Mouse (Mus musculus) neural tube, embryonic 11.5 days (tissue): ENCODE results near the gene Plin5. TPM values are rescaled to one million over a fixed set of nuclear protein-coding genes. Genes with fewer than 3 reads are reported as not detected.

ENCODE experiments used
- ATAC-seq: fragments of 200-750 bp; cut with Nextera tagmentation; 2 replicates; pipeline ENCODE4 v1.8.0; 2017; ENCODE audit warnings: moderate number of reproducible peaks, mild to moderate bottlenecking, moderate TSS enrichment, moderate library complexity; ENCODE audit not compliant: insufficient read depth, low FRiP score, low TSS enrichment
- DNase-seq: peaks from one replicate; pipeline ENCODE4 v3.0.0-alpha.2; 2015; ENCODE audit warnings: low spot score
- H3K27ac ChIP-seq: fragments of 300-500 bp; sonication (generic); 2 replicates; pipeline ENCODE4 v1.5.1; 2014; ENCODE audit warnings: low read depth, mild to moderate bottlenecking, low read length
- H3K27me3 ChIP-seq: fragments of 300-500 bp; sonication (generic); 2 replicates; pipeline ENCODE4 v1.6.1; 2014; ENCODE audit warnings: mild to moderate bottlenecking, low read length, mixed read lengths; ENCODE audit not compliant: control insufficient read depth, insufficient read depth
- H3K36me3 ChIP-seq: fragments of 300-500 bp; sonication (generic); 2 replicates; pipeline ENCODE4 v1.6.1; 2014; ENCODE audit warnings: mild to moderate bottlenecking, low read length, moderate library complexity, mixed read lengths; ENCODE audit not compliant: control insufficient read depth, insufficient read depth
- H3K4me1 ChIP-seq: fragments of 300-500 bp; sonication (generic); 2 replicates; pipeline ENCODE4 v1.6.1; 2014; ENCODE audit warnings: low read length, mixed read lengths; ENCODE audit not compliant: control insufficient read depth, insufficient read depth
- H3K4me2 ChIP-seq: fragments of 300-500 bp; sonication (generic); 2 replicates; pipeline ENCODE4 v1.6.1; 2014; ENCODE audit warnings: low read depth, mild to moderate bottlenecking, moderate library complexity
- H3K4me3 ChIP-seq: fragments of 300-500 bp; sonication (generic); 2 replicates; pipeline ENCODE4 v1.5.1; 2014; ENCODE audit warnings: low read depth, low read length
- H3K9ac ChIP-seq: fragments of 300-500 bp; sonication (generic); 2 replicates; pipeline ENCODE4 v1.6.1; 2014; ENCODE audit warnings: mild to moderate bottlenecking, low read length
- H3K9me3 ChIP-seq: fragments of 300-500 bp; sonication (generic); 2 replicates; pipeline ENCODE4 v1.6.1; 2016; ENCODE audit warnings: low read length; ENCODE audit not compliant: control insufficient read depth
- WGBS: fragments of 180-500 bp; shearing (Covaris S2); extraction: QIAGEN DNeasy Blood & Tissue Kit; methylation state at CpG from one replicate; pipeline ENCODE4 v1.1.7; 2014; 5-methylcytosine and 5-hydroxymethylcytosine counted together
- polyA plus RNA-seq: library from polyadenylated mRNA; unstranded; fragments of >200 nt; fragmentation: Nextera tagmentation; extraction: Ambion mirVana; gene quantifications from 2 replicates; pipeline ENCODE4 v1.2.1, GENCODE M21; 2014

Gene Plin5
- polyA plus RNA-seq, 1 experiment from 2014 or later = 0.23 TPM

DNA sequence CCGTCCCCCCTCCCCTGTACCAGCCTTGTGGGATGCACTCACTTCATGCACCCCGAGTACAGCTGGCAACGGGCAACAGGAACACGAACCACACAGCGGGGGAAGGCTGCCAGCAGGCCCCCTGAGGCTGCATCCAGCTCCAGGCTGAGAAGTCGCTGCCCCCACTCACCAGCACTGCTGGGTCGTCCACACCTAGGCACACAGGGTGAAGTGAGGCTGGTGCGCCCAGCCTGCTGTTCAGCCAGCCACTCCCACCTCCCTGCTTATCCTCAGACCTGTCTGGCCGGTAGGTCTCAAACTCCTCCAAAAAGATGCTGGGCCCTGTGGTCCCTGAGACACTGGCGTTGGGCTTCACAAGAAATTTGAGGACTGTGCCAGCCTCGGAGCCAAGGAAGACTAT is 8.8 kb upstream of the Plin5 start:
- Histone ChIP-seq H3K36me3 (no peaks in the 10 kb centered on the region; the same call in none of the 2 replicates), H3K9me3 (peaks cover 10% of the 10 kb centered on the region), H3K9ac (no peak overlapping the region), H3K27ac (no peak overlapping the region), H3K4me1 (no peaks in the 10 kb centered on the region), H3K27me3 (peaks cover 37% of the 10 kb centered on the region), H3K4me3 (no peak overlapping the region), H3K4me2 (no peak overlapping the region)
- no peak for ATAC-seq
- 74% methylated on average over 11 of the region's 11 CpGs for WGBS
- DNase-seq = no peak

DNA sequence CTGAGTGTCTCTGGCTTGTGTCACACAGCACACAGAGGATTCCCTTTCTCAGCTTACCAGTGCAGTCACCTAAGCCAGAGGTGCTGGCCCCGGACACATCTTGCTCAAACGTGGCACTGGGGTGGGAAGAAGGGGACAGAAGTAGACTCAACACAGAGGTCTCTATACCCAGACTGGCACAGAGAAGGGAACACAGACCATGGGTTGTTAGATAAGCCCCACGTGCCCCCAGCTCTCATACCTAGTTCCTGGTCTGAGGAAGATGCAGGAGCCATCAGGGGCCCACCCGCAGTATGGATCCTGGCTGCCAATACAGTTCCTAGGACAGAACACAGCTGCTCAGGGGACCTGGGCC is 7.9 kb upstream of the Plin5 start:
- H3K9me3 ChIP-seq = peaks cover 10% of the 10 kb centered on the region
- WGBS = 85% methylated on average over 4 of the region's 4 CpGs
- peaks cover 46% of the 10 kb centered on the region for H3K27me3 ChIP-seq
- DNase-seq (no peak), ATAC-seq (no peak)
- H3K36me3 ChIP-seq = no peaks in the 10 kb centered on the region; the same call in none of the 2 replicates
- 0 out of 2 replicates have a peak, but pooled peaks cover 2% of the 10 kb centered on the region for H3K4me1 ChIP-seq
- no peak overlapping the region for H3K4me3 ChIP-seq
- no peak overlapping the region for H3K9ac ChIP-seq
- H3K27ac ChIP-seq = no peak overlapping the region
- no peak overlapping the region for H3K4me2 ChIP-seq

DNA sequence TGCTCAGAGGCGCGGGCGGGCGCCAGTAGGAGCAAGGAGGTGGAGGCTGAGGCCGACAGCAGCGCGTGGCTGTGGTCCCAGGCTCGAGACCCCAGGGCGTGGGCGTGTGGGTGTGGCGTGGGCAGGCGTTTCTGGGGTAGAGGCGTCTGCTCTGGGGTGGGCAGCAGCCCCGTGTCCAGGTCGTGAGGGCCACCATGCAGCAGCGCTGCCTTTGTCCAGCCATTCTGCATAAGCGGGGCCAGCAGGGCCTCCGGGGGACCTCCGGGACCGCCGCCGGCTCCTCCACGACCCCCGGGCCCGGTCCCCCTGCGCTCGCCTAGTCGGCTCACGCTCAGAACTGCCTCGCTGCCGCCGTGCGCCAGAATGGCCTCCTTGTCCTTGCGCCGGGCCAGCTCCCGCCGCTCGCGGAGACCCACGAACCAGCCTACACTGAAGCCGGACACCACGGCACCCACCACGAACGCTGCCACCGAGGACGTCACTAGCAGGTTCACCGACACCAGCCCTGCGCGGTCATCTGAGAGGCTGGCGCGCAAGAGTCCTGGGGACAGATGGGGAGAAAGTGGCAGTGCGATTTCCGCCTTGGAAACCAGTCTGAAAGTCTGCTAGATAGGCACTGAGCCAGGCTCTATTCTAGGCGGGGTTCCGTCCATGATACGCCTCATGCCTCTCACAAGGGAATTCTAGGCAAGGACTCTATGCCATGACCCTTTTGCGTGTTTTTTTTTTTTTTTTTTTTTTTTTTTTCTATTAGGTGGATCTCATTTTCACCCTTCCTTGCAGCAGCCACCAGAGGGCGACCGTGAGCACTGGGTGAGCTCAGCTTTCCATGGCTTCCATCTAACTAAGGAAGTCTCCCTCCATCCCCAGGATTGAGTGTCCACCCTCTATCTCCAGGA is 7.2 kb upstream of the Plin5 start:
- peaks cover 10% of the 10 kb centered on the region for H3K9me3 ChIP-seq
- H3K27ac ChIP-seq = no peak overlapping the region
- peaks cover 53% of the 10 kb centered on the region for H3K27me3 ChIP-seq
- H3K4me3 ChIP-seq = peak overlapping the region; percentile 31
- 0 out of 2 replicates have a peak, but pooled peaks cover 2% of the 10 kb centered on the region for H3K4me1 ChIP-seq
- peak overlapping the region; percentile 39 for H3K9ac ChIP-seq
- ATAC-seq (peak; percentile 20; the same call in 1 of the 2 replicates), DNase-seq (peak; percentile 68)
- 9% methylated on average over 32 of the region's 59 CpGs for WGBS
- peak overlapping the region; percentile 54 for H3K4me2 ChIP-seq
- H3K36me3 ChIP-seq = no peaks in the 10 kb centered on the region; the same call in none of the 2 replicates

DNA sequence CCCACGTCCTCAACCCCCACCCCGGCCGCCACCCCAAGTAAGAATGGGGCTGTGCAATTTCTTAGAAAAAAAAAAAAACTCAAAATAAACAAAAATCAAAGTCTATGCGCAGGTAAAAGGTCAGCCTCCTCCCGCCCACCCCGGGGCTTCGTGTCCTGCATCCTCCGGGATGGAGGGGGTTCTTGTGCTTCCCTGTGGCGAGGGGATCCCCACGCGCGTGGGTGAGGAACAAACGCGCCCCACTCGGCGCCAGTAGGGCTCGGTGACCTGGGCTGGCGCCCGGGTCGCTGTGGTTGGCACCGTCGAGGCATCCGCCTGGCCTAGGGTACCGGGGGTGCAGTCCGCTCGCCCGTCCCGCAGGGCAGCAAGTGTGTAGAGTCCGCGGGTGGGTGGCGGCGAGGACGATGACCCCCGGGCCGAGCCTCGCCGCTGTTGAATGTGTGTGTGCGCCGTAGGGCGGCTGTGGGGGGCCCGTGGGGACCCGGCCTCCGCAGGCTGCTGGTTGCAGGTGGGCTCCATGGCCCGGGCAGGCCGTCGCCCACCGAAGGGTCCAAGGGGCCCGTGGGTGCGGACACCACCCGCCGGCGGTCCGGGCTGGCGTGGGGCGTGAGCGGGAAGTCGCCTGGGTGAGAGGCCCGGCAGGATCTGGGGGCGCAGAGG is 6.4 kb upstream of the Plin5 start:
- peak overlapping the region; percentile 31 for H3K4me3 ChIP-seq
- no peaks in the 10 kb centered on the region; the same call in none of the 2 replicates for H3K36me3 ChIP-seq
- 46% methylated on average over 41 of the region's 59 CpGs for WGBS
- ATAC-seq (no peak), DNase-seq (no peak)
- H3K27me3 ChIP-seq = peaks cover 59% of the 10 kb centered on the region
- H3K9ac ChIP-seq = peak overlapping the region; percentile 39
- no peak overlapping the region for H3K27ac ChIP-seq
- 0 out of 2 replicates have a peak, but pooled peaks cover 2% of the 10 kb centered on the region for H3K4me1 ChIP-seq
- peaks cover 10% of the 10 kb centered on the region for H3K9me3 ChIP-seq
- H3K4me2 ChIP-seq = peak overlapping the region; percentile 54

DNA sequence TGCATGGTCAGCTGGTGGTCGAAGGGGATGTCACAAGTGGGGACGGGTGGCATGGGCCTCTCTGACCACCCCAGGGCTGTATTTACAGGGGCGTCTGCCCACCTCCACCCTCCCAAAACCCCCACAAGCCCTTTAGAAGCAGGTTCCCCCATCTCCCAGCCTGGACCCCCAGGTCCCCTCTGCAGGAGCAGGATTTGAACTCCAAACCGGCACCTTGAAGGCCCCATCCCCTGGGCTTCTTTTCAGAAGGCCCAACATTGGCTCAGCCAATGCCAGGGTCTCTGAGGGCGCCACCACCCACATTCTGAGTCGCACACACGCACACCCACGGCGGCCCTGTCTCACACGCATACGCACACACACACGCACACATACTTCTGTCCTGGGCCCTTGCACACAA is 5.8 kb upstream of the Plin5 start:
- Histone ChIP-seq H3K4me2 (no peak overlapping the region), H3K4me1 (0 out of 2 replicates have a peak, but pooled peaks cover 2% of the 10 kb centered on the region), H3K9ac (no peak overlapping the region), H3K36me3 (no peaks in the 10 kb centered on the region; the same call in none of the 2 replicates), H3K27me3 (peaks cover 63% of the 10 kb centered on the region), H3K27ac (no peak overlapping the region), H3K9me3 (peaks cover 10% of the 10 kb centered on the region), H3K4me3 (no peak overlapping the region)
- DNase-seq = no peak
- 94% methylated on average over 12 of the region's 12 CpGs for WGBS
- ATAC-seq = no peak

DNA sequence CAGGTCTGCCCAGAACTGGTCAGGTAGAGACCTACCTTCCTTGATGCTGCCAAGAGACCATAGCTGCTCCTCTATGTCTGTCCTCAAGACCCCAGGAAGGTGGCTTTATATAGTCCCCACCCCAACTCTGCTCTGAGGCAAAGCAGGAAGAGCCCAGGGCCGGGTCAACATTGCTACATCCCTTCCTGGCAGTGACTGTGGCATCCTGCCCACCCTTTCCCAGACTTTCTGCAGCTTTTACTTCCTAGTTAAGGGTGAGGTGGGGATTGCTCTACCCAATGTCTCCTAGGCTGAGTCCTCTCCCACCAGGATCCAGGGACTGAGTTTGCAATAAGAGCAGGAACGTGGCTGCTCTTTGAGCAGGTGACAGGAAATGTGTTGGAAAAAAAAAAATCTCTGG is 4.4 kb upstream of the Plin5 start, which contains the start of gene Lrg1:
TSS of gene Lrg1 (minus strand) at position 176 of the 400 bp plus-strand sequence.
- DNase-seq = no peak
- Histone ChIP-seq H3K9ac (no peak within 1 kb of the TSS), H3K4me1 (peaks cover 7% of the 10 kb centered on the region; the same call in 1 of the 2 replicates), H3K9me3 (peaks cover 10% of the 10 kb centered on the region), H3K36me3 (no peaks in the 10 kb centered on the region; the same call in 1 of the 2 replicates), H3K4me2 (no peak within 1 kb of the TSS), H3K27me3 (peaks cover 65% of the 10 kb centered on the region), H3K4me3 (no peak within 1 kb of the TSS), H3K27ac (no peak within 1 kb of the TSS)
- ATAC-seq = no peak
- WGBS = 63% methylated on average over 2 of the region's 2 CpGs

DNA sequence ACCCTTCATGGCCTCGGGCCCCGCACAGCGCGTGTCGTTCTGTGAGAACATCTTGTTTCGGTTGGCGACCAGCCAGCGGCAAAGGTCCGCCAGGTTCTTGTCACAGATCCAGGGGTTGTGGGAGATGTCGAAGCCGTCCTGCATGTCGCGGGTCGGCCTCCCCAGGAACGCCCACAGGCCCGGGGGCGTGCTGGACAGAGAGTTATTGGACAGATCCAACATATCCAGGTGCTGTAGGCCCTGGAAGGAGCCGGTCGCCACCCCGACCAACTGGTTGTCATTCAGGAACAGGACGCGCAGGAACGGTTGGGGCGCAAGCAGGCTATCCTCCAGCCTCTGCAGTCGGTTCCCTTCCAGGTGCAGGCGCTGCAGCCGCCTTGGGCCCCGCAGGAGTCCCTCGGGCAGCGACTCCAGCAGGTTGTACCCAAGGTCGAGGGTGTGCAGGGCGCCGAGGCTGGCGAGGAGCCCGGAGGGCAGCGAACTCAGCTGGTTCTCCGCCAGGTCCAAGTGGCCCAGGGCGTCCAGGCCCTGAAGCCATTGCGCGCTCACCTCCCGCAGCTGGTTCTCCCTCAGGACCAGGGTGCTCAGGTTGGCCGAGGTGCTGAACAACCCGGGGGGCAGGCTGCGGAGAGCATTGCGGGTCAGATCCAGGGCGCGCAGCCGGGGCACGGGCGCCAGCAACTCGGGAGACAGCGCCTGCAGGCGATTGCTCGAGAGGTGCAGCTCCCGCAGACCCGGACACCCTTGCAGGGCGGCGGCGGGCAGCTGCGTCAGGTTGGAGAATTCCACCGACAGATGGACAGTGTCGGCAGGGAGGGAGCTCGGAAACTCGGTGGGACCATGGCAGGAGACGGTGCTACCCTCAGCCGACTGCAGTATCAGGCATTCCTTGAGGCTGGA is 2.8 kb upstream of the Plin5 start:
- H3K4me2 ChIP-seq = no peak overlapping the region
- H3K27me3 ChIP-seq = peaks cover 64% of the 10 kb centered on the region
- no peak overlapping the region for H3K9ac ChIP-seq
- no peak overlapping the region for H3K4me3 ChIP-seq
- no peak overlapping the region for H3K27ac ChIP-seq
- peaks cover 7% of the 10 kb centered on the region; the same call in 1 of the 2 replicates for H3K4me1 ChIP-seq
- 9% methylated on average over 65 of the region's 66 CpGs for WGBS
- ATAC-seq (no peak), DNase-seq (no peak)
- H3K36me3 ChIP-seq = no peaks in the 10 kb centered on the region
- peaks cover 10% of the 10 kb centered on the region for H3K9me3 ChIP-seq

DNA sequence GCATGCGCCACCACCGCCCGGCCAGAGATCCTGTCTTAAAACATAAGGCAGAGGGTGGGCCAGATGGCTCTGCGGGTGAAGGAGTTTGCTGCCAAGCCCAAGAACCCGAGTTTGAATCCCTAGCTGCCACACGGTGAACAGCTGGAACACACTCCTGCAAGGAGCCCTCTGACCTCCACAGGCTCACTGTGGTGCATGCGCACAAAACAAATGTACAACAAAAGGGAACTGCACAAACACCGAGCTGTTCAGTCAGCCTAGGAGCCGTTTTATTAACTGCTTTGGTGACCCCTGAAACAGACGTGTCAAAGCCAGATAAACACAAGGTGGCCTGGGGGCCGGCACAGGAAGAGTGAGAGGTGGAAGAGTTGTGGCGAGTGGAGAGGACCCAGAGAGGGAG is 2.0 kb upstream of the Plin5 start:
- ATAC-seq (no peak), DNase-seq (no peak)
- 46% methylated on average over 12 of the region's 12 CpGs for WGBS
- peaks cover 7% of the 10 kb centered on the region; the same call in 1 of the 2 replicates for H3K4me1 ChIP-seq
- H3K4me3 ChIP-seq = no peak overlapping the region
- no peaks in the 10 kb centered on the region for H3K36me3 ChIP-seq
- H3K9me3 ChIP-seq = peaks cover 10% of the 10 kb centered on the region
- no peak overlapping the region for H3K9ac ChIP-seq
- H3K27ac ChIP-seq = no peak overlapping the region
- peaks cover 57% of the 10 kb centered on the region for H3K27me3 ChIP-seq
- no peak overlapping the region for H3K4me2 ChIP-seq
